Mouse (Mus musculus) CD4-positive, CD25-positive, alpha-beta regulatory T cell, adult 4 months (primary cell): ENCODE measurements at regions not wholly inside any gene's neighbourhood (a gene's known extent, or its start where the extent isn't known, plus 50 kb on each side); places are given as distances from the start of the nearest gene placed in this dataset.

ENCODE experiments used
- ATAC-seq: one replicate; pipeline ENCODE4 v1.8.0; 2017

GRCm38 (mm10) chr6:103421013-103421933, 89.1 kb upstream of the Chl1 start:
- ATAC-seq: no peak

- ATAC-seq: no peak
Observed at GRCm38 (mm10) chr6:103430933-103431594, 79.3 kb upstream of the Chl1 start.

- no peak for ATAC-seq
Observed at GRCm38 (mm10) chr6:103431595-103431957, 78.8 kb upstream of the Chl1 start.
